Mouse (Mus musculus) heart, postnatal 14 days (tissue): ENCODE measurements at regions not wholly inside any gene's neighbourhood (a gene's known extent, or its start where the extent isn't known, plus 50 kb on each side); places are given as distances from the start of the nearest gene placed in this dataset.
A peak's percentile ranks its signal among the peaks of the same experiment; 100 is the strongest.

Experiments used
- DNase-seq, 2 experiments: peaks; one replicate each; pipeline ENCODE4 v3.0.0; 2021 to 2022
- intact Hi-C: fragments of 180-260 bp; cut with DNase I; formaldehyde crosslinking; loops from one replicate; pipeline ENCODE4 v1.15.1; 2025

- no peak for DNase-seq
- intact Hi-C loops, result no loop called here
Measured at GRCm38 (mm10) chr6:143287322-143287721, 120.3 kb downstream of the Etnk1 start.

- no peak for DNase-seq
- intact Hi-C loops, result no loop called here
Measured at GRCm38 (mm10) chr6:143288491-143289130, 121.6 kb downstream of the Etnk1 start.

GRCm38 (mm10) chr6:143293648-143294047 lies 126.6 kb downstream of the Etnk1 start:
- intact Hi-C loops, result no loop called here
- DNase-seq, result no peak

- no peak for DNase-seq
- intact Hi-C loops, result no loop called here
Measured at GRCm38 (mm10) chr6:143298391-143298790, 131.4 kb downstream of the Etnk1 start.

GRCm38 (mm10) chr6:143301414-143301813 lies 134.4 kb downstream of the Etnk1 start:
- no peak for DNase-seq
- intact Hi-C loops, result no loop called here

GRCm38 (mm10) chr6:143307327-143307726 lies 140.3 kb downstream of the Etnk1 start:
- DNase-seq, result peak; percentile 22 to 26
- intact Hi-C loops, result no loop called here

GRCm38 (mm10) chr6:143315859-143316258 lies 148.8 kb downstream of the Etnk1 start:
- peak; percentile 11 to 21 for DNase-seq
- intact Hi-C loops, result no loop called here

- intact Hi-C loops, result no loop called here
- DNase-seq, result no peak
Measured at GRCm38 (mm10) chr6:143320426-143320825, 153.4 kb downstream of the Etnk1 start.

GRCm38 (mm10) chr6:143324636-143325035 lies 157.6 kb downstream of the Etnk1 start:
- intact Hi-C loops, result no loop called here
- no peak for DNase-seq

- peak in 1 of 2 experiments; percentile 5 for DNase-seq
- intact Hi-C loops, result no loop called here
Measured at GRCm38 (mm10) chr6:143326956-143327722, 160.1 kb downstream of the Etnk1 start.

- no peak for DNase-seq
- intact Hi-C loops, result no loop called here
Measured at GRCm38 (mm10) chr6:143327788-143328187, 160.8 kb downstream of the Etnk1 start.

- intact Hi-C loops, result no loop called here
- no peak for DNase-seq
Measured at GRCm38 (mm10) chr6:143328202-143328601, 161.2 kb downstream of the Etnk1 start.

- intact Hi-C loops, result no loop called here
- no peak for DNase-seq
Measured at GRCm38 (mm10) chr6:143329096-143329495, 162.1 kb downstream of the Etnk1 start.

GRCm38 (mm10) chr6:143333493-143333892 lies 166.5 kb downstream of the Etnk1 start:
- no peak for DNase-seq
- intact Hi-C loops, result no loop called here

- intact Hi-C loops, result no loop called here
- no peak for DNase-seq
Measured at GRCm38 (mm10) chr6:143336574-143336973, 169.6 kb downstream of the Etnk1 start.

- intact Hi-C loops, result no loop called here
- DNase-seq, result no peak
Measured at GRCm38 (mm10) chr6:143349000-143349399, 182.0 kb downstream of the Etnk1 start.

GRCm38 (mm10) chr6:143359320-143360032 lies 192.5 kb downstream of the Etnk1 start:
- intact Hi-C loops, result no loop called here
- peak; percentile 11 to 28 for DNase-seq

GRCm38 (mm10) chr6:143361149-143361725 lies 194.2 kb downstream of the Etnk1 start:
- intact Hi-C loops, result no loop called here
- no peak for DNase-seq

- no peak for DNase-seq
- intact Hi-C loops, result no loop called here
Measured at GRCm38 (mm10) chr6:143361963-143362362, 194.9 kb downstream of the Etnk1 start.

- no peak for DNase-seq
- intact Hi-C loops, result no loop called here
Measured at GRCm38 (mm10) chr6:143365840-143366239, 198.8 kb downstream of the Etnk1 start.

- no peak for DNase-seq
- intact Hi-C loops, result no loop called here
Measured at GRCm38 (mm10) chr6:143367804-143368203, 200.8 kb downstream of the Etnk1 start.
